Mouse (Mus musculus) olfactory bulb, adult 2 months (tissue): ENCODE results near the gene Ccdc93.

Experiments
- CTCF ChIP-seq: fragments of 200-500 bp; IDR thresholded peaks from 2 replicates; pipeline ENCODE4 v1.5.1; 2012; ENCODE audit warnings: low read depth, mild to moderate bottlenecking, low read length, moderate library complexity; ENCODE audit not compliant: insufficient read depth
- POLR2A ChIP-seq: fragments of 200-500 bp; IDR thresholded peaks from 2 replicates; pipeline ENCODE4 v1.6.1; 2012; ENCODE audit warnings: mild to moderate bottlenecking, low read depth, low read length, moderate library complexity; ENCODE audit not compliant: insufficient read depth

DNA sequence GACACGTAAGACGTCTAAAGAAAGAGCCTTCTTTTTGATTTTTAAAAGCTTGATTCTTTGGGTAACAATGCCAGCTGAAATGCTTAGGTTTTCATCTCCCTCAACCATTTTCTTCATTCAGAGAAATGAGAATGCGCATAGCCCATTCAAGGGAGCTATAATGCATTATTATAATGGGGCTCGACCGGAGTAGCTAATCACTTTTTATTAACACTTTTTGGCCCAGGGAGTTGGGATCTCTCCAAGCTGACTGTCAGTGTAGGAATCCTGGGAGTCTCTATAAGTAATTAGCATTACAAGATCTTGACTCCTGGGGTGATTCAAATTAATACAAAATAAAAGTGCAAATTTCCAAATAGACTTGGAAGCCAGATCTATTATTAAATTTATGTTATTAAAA lies 40.8 kb upstream of the Ccdc93 start:
- no peak for TF ChIP-seq CTCF
- no peak for TF ChIP-seq POLR2A
